Mouse (Mus musculus): ENCODE data around the gene H2-DMb1.

H2-DMb1 gene

GRCm38 (mm10) chr17:34119249-34120179 lies 33.4 kb upstream of the H2-DMb1 start, which contains the start of gene H2-DMa:
TSS of gene H2-DMa (plus strand) at chr17:34119541.
- Histone ChIP-seq H3K36me3 (ENCODE audit: control insufficient read depth, insufficient read depth, low read length, poor library complexity, severe bottlenecking) (peaks cover 32% of the 10 kb centered on the region), H3K27me3 (ENCODE audit: control insufficient read depth, insufficient read depth, low read length, poor library complexity, severe bottlenecking) (no peaks in the 10 kb centered on the region)
- DNase-seq (ENCODE audit: low read depth, low spot score) = peak; percentile 99

DNA sequence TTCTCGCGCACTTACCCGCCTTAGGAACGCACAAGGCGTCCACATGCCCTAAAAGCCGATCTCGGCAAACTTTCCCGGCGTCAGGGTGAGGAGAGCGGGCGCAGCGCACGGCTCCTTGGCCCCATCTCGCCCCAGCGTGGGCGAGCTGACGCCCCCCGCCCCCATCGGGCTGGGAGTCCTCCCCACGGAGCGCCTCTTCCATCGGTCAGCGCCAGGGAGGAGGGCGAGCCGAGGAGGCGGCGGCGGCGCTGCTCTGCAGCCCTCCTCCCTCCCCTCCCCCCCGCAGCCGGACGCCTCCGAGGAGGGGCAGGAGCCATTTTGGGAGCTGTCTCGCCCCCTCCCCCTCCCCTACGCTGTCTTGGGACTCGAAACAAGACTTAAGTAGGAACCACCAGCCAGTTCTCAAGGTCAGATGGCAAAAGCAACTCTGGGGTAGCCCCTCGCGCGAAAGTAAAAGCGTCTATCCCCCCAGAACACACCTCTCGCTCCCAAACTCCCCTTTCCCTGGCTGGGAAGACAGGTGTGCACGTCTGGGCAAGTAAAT lies 32.6 kb upstream of the H2-DMb1 start:
- Histone ChIP-seq H3K27me3 (ENCODE audit: control insufficient read depth, insufficient read depth, low read length, poor library complexity, severe bottlenecking) (no peaks in the 10 kb centered on the region), H3K36me3 (ENCODE audit: control insufficient read depth, insufficient read depth, low read length, poor library complexity, severe bottlenecking) (peaks cover 24% of the 10 kb centered on the region)
- peak; percentile 79 for DNase-seq (ENCODE audit: low read depth, low spot score)

DNA sequence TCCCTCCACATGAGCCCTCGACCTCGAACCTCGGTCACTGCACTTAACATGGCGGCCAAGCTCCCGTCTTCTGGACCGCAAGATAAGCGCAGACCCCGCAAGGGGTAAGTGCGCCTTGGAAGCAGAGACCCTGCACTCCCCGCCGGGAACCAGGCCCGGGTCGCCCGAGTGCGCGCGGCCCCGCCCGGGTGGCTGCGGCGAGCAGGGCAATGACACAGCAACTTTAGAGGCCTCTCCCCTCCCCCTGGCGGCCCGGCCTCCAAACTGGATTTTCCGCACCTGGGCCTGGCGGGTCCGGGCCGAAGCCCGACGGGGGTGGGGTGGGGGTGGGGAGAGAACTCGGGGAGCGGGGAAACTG lies 32.1 kb upstream of the H2-DMb1 start:
- DNase-seq (ENCODE audit: low read depth, low spot score) = peak; percentile 79
- peaks cover 19% of the 10 kb centered on the region for H3K36me3 ChIP-seq (ENCODE audit: control insufficient read depth, insufficient read depth, low read length, poor library complexity, severe bottlenecking)
- no peaks in the 10 kb centered on the region for H3K27me3 ChIP-seq (ENCODE audit: control insufficient read depth, insufficient read depth, low read length, poor library complexity, severe bottlenecking)

GRCm38 (mm10) chr17:34121172-34121878 lies 31.5 kb upstream of the H2-DMb1 start:
- H3K36me3 ChIP-seq (ENCODE audit: control insufficient read depth, insufficient read depth, low read length, poor library complexity, severe bottlenecking) = peaks cover 15% of the 10 kb centered on the region
- H3K27me3 ChIP-seq (ENCODE audit: control insufficient read depth, insufficient read depth, low read length, poor library complexity, severe bottlenecking) = no peaks in the 10 kb centered on the region
- peak; percentile 73 for DNase-seq (ENCODE audit: low read depth, low spot score)

DNA sequence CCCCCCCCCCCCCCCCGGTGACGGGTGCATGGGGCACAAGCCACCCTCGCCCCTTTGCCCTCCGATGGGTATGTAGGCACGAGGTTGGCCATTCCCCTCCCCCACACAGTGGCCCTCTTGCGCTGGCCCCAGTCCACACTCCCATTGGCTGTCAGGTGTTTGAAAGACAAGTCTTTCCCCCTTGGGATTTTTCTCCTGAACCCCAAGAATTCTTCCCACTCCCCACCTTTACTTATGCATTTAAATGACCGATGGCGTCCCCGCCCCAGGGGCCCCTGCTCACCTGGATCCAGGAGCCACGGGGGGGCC lies 31.0 kb upstream of the H2-DMb1 start:
- DNase-seq (ENCODE audit: low read depth, low spot score) = peak; percentile 73
- H3K27me3 ChIP-seq (ENCODE audit: control insufficient read depth, insufficient read depth, low read length, poor library complexity, severe bottlenecking) = no peaks in the 10 kb centered on the region

GRCm38 (mm10) chr17:34122188-34122984 lies 30.5 kb upstream of the H2-DMb1 start, which contains the start of gene Brd2:
TSS of gene Brd2 (minus strand) at chr17:34122634.
- Histone ChIP-seq H3K36me3 (ENCODE audit: control insufficient read depth, insufficient read depth, low read length, poor library complexity, severe bottlenecking) (peaks cover 6% of the 10 kb centered on the region), H3K27me3 (ENCODE audit: control insufficient read depth, insufficient read depth, low read length, poor library complexity, severe bottlenecking) (no peaks in the 10 kb centered on the region)
- peak; percentile 98 for DNase-seq (ENCODE audit: low read depth, low spot score)

More for the DNA sequence above, 31.0 kb upstream of the H2-DMb1 start:
- peaks cover 10% of the 10 kb centered on the region for H3K36me3 ChIP-seq (ENCODE audit: control insufficient read depth, insufficient read depth, low read length, poor library complexity, severe bottlenecking)

- Histone ChIP-seq H3K36me3 (ENCODE audit: control insufficient read depth, insufficient read depth, low read length, poor library complexity, severe bottlenecking) (peaks cover 5% of the 10 kb centered on the region), H3K27me3 (ENCODE audit: control insufficient read depth, insufficient read depth, low read length, poor library complexity, severe bottlenecking) (no peaks in the 10 kb centered on the region)
- no peak for DNase-seq (ENCODE audit: low read depth, low spot score)
Measured at GRCm38 (mm10) chr17:34123111-34123510, 29.8 kb upstream of the H2-DMb1 start.

DNA sequence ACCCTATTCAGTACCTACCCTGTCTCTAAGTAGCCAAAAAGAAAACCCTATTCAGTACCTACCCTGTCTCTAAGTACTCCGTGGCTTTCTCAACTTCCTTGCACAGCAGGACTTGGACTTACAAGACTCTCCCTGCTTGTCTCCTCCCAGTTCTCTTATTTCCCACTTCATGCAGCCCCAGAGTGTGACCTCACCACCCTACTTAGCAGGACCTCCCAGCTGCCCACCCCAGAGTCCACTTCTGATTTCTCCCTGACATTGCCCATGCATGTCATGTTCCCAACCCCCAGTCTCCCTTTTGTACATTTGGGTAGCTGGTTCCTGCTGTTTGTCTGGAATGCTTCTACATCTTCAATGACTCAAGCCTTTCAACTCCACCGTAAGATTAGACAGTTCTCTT lies 29.4 kb upstream of the H2-DMb1 start:
- no peak for DNase-seq (ENCODE audit: low read depth, low spot score)
- Histone ChIP-seq H3K36me3 (ENCODE audit: control insufficient read depth, insufficient read depth, low read length, poor library complexity, severe bottlenecking) (peaks cover 5% of the 10 kb centered on the region), H3K27me3 (ENCODE audit: control insufficient read depth, insufficient read depth, low read length, poor library complexity, severe bottlenecking) (no peaks in the 10 kb centered on the region)

- Histone ChIP-seq H3K27me3 (ENCODE audit: control insufficient read depth, insufficient read depth, low read length, poor library complexity, severe bottlenecking) (no peaks in the 10 kb centered on the region), H3K36me3 (ENCODE audit: control insufficient read depth, insufficient read depth, low read length, poor library complexity, severe bottlenecking) (no peaks in the 10 kb centered on the region)
- no peak for DNase-seq (ENCODE audit: low read depth, low spot score)
Measured at GRCm38 (mm10) chr17:34124649-34125048, 28.2 kb upstream of the H2-DMb1 start.

DNA sequence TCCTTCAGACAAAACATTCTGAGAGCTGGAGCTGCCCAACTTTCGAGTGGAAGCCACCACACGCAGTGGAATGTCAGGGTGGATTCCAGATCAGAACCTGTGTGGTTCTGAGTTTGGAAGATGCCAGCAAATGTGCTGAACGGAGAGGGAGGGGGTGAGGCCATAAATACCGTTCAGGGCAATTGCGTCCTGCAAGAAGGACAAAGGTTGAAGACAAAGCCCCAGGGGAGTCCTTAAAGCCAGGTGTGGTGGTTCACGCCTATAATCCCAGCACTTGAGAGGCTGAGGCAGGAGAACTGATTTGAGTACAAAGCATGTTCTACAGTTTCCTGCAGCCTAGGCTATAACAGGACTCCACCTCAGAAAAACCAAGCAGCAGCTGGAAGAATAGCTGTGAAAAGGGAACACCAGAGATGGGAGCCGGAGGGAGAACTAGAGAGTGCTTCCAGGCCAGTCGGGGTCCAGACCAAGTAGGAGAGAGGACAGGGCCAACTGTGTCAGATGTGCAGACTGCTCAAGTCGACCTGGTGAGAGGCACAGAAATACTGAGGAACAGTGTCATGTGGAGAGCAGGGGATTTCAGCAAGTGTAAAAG lies 25.9 kb upstream of the H2-DMb1 start:
- Histone ChIP-seq H3K27me3 (ENCODE audit: control insufficient read depth, insufficient read depth, low read length, poor library complexity, severe bottlenecking) (no peaks in the 10 kb centered on the region), H3K36me3 (ENCODE audit: control insufficient read depth, insufficient read depth, low read length, poor library complexity, severe bottlenecking) (no peaks in the 10 kb centered on the region)
- no peak for DNase-seq (ENCODE audit: low read depth, low spot score)

GRCm38 (mm10) chr17:34127475-34127874 lies 25.4 kb upstream of the H2-DMb1 start:
- no peaks in the 10 kb centered on the region for H3K27me3 ChIP-seq (ENCODE audit: control insufficient read depth, insufficient read depth, low read length, poor library complexity, severe bottlenecking)
- peak; percentile 86 for DNase-seq (ENCODE audit: low read depth, low spot score)

DNA sequence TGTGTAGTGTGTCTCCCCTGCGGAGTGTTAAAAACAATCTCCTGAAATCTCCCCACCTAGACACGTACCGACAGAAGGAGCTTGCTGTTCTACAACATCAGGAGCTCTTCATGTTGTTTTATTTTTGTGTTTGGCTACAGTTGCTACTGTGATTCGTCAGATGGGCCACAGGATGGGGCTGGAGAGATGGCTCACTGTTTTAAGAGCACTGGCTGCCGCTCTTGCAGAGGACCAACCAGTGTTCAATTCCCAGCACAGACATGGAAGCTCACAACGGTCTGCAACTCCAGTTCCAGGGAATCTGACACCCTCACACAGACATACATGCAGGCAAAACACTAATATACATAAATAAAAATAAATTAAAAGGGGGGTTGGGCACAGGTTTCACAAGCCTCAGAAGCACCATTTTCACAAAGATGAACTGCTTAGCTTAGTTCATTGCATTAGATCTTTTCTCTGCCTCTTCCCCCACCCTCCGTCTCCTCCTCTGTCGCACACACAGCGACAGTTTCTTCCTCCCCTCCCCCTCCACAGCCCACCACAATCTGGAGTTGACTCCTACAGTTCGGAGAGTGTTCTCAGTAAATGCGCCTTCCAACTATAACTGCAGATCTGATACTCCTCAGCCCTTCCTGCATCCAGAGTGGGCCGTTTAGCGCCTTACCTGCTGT lies 24.5 kb upstream of the H2-DMb1 start:
- Histone ChIP-seq H3K36me3 (ENCODE audit: control insufficient read depth, insufficient read depth, low read length, poor library complexity, severe bottlenecking) (no peaks in the 10 kb centered on the region), H3K27me3 (ENCODE audit: control insufficient read depth, insufficient read depth, low read length, poor library complexity, severe bottlenecking) (no peaks in the 10 kb centered on the region)
- DNase-seq (ENCODE audit: low read depth, low spot score) = peak; percentile 54

More at GRCm38 (mm10) chr17:34127475-34127874, 25.4 kb upstream of the H2-DMb1 start:
- no peaks in the 10 kb centered on the region for H3K36me3 ChIP-seq (ENCODE audit: control insufficient read depth, insufficient read depth, low read length, poor library complexity, severe bottlenecking)

- H3K27me3 ChIP-seq (ENCODE audit: control insufficient read depth, insufficient read depth, low read length, poor library complexity, severe bottlenecking) = no peaks in the 10 kb centered on the region
- H3K36me3 ChIP-seq (ENCODE audit: control insufficient read depth, insufficient read depth, low read length, poor library complexity, severe bottlenecking) = no peaks in the 10 kb centered on the region
- peak; percentile 46 for DNase-seq (ENCODE audit: low read depth, low spot score)
Measured at GRCm38 (mm10) chr17:34128944-34129791, 23.7 kb upstream of the H2-DMb1 start.

Measured in splenic B cell, adult 2 months (primary cell).